Mouse (Mus musculus) stomach, postnatal 0 days (tissue): ENCODE measurements at regions not wholly inside any gene's neighbourhood (a gene's known extent, or its start where the extent isn't known, plus 50 kb on each side); places are given as distances from the start of the nearest gene placed in this dataset.

ENCODE experiments used
- CTCF ChIP-seq: IDR thresholded peaks from 2 replicates; pipeline ENCODE4 v1.5.1; 2016; ENCODE audit warnings: antibody characterized with exemption, low read depth, mild to moderate bottlenecking, moderate library complexity
- EP300 ChIP-seq: optimal IDR thresholded peaks from 2 replicates; pipeline ENCODE3; 2016; ENCODE audit warnings: antibody characterized with exemption

GRCm38 (mm10) chr9:43627558-43627957 is 116.2 kb upstream of the Nectin1 start:
- TF ChIP-seq CTCF = no peak
- no peak for TF ChIP-seq EP300
